Mouse (Mus musculus) spleen, adult 2 months (tissue): ENCODE results near the gene Zfp568. TPM values are rescaled to one million over a fixed set of nuclear protein-coding genes. Genes with fewer than 3 reads are reported as not detected.

Experiments used
- DNase-seq, 2 experiments: peaks; one replicate each; pipeline versions ENCODE4 v3.0.0 to v3.0.0-alpha.2; 2012 to 2021; ENCODE audit warnings: low spot score in 2 of 2, low read depth in 1 of 2
- H3K27ac ChIP-seq: fragments of 200-500 bp; 2 replicates; pipeline ENCODE4 v1.5.1; 2012; ENCODE audit warnings: low read length, inconsistent platforms; ENCODE audit not compliant: insufficient read depth
- H3K27me3 ChIP-seq: fragments of 200-500 bp; 2 replicates; pipeline ENCODE4 v1.6.1; 2012; ENCODE audit warnings: mild to moderate bottlenecking, moderate library complexity, low read length, inconsistent platforms; ENCODE audit not compliant: control insufficient read depth, insufficient read depth
- H3K36me3 ChIP-seq: fragments of 200-500 bp; 2 replicates; pipeline ENCODE4 v1.6.1; 2012; ENCODE audit warnings: mild to moderate bottlenecking, low read length, inconsistent platforms; ENCODE audit not compliant: control insufficient read depth, insufficient read depth
- H3K4me1 ChIP-seq: fragments of 200-500 bp; 2 replicates; pipeline ENCODE4 v1.6.1; 2011; ENCODE audit warnings: inconsistent platforms; ENCODE audit not compliant: control insufficient read depth, insufficient read depth, insufficient read length
- H3K4me3 ChIP-seq: fragments of 200-500 bp; 2 replicates; pipeline ENCODE4 v1.5.1; 2011; ENCODE audit warnings: mild to moderate bottlenecking, inconsistent platforms; ENCODE audit not compliant: insufficient read depth, insufficient read length; ENCODE audit errors: extremely low read depth
- CTCF ChIP-seq: fragments of 200-500 bp; IDR thresholded peaks from 2 replicates; pipeline ENCODE4 v1.5.1; 2011; ENCODE audit warnings: mild to moderate bottlenecking, inconsistent platforms; ENCODE audit not compliant: insufficient read depth, insufficient read length, insufficient replicate concordance; ENCODE audit errors: extremely low read depth
- POLR2A ChIP-seq: fragments of 200-500 bp; IDR thresholded peaks from 2 replicates; pipeline ENCODE4 v1.6.1; 2011; ENCODE audit warnings: low read depth, low read length, inconsistent platforms
- WGBS: fragments of 180-500 bp; shearing (Covaris S2); methylation state at CpG from one replicate; pipeline ENCODE4 v1.1.7; 2018; 5-methylcytosine and 5-hydroxymethylcytosine counted together
- polyA plus RNA-seq: library from polyadenylated mRNA; depleted of rRNA; stranded (reverse); fragments of >200 nt; gene quantifications from 2 replicates; pipeline ENCODE4 v1.2.3, GENCODE M21; 2012

The Zfp568 gene
- polyA plus RNA-seq, 1 experiment: 3.0 TPM

DNA sequence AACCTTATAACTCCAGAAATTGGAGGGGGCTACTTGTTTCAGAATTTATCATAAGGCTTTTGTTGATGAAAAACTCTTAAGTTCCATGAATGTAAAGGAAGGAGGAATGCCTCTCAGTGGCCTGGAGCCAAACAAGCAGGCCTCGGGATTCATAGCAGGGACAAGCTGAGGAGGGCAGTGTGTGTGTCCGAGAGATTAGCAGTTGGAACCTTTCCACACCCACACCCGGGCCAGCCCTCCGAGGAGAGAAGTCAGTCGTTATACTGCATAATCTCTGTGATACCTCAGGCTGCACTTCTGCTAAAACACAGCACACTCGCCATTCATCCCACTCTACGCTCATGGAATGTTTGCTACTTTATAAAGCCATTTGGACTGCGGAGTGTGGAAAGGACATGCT lies 40.0 kb downstream of the Zfp568 start:
- H3K27me3 ChIP-seq: no peaks in the 10 kb centered on the region
- peaks cover 18% of the 10 kb centered on the region for H3K36me3 ChIP-seq
- H3K27ac ChIP-seq: no peak overlapping the region
- 82% methylated on average over 8 of the region's 8 CpGs for WGBS
- no peak overlapping the region for H3K4me3 ChIP-seq
- DNase-seq: no peak
- H3K4me1 ChIP-seq: no peaks in the 10 kb centered on the region
- no peak for TF ChIP-seq CTCF
- TF ChIP-seq POLR2A: no peak

DNA sequence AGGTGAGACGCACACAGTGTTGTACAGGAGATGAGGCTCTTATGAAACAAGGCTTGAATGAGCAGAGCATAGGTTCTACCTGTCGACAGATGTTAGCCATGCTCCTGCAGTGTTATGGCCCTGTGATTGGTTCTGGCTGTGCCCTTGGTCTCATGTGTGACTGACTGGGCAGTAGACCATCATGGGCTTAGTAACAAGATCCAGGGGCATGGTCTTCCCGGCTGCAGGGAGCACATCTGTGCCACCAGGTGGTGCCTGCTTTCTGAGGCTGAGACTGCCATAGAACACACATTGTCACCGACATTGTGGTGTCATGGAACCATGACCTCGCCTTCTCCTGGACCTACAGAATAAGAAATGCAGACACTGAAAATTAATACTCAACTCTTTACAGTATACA lies 41.6 kb downstream of the Zfp568 start:
- 86% methylated on average over 5 of the region's 5 CpGs for WGBS
- Histone ChIP-seq H3K4me3 (no peak overlapping the region), H3K27me3 (no peaks in the 10 kb centered on the region), H3K36me3 (peaks cover 15% of the 10 kb centered on the region), H3K4me1 (no peaks in the 10 kb centered on the region), H3K27ac (no peak overlapping the region)
- no peak for DNase-seq
- no peak for TF ChIP-seq POLR2A
- TF ChIP-seq CTCF: 0 out of 2 replicates have a peak, but pooled peaks have one; percentile 5

DNA sequence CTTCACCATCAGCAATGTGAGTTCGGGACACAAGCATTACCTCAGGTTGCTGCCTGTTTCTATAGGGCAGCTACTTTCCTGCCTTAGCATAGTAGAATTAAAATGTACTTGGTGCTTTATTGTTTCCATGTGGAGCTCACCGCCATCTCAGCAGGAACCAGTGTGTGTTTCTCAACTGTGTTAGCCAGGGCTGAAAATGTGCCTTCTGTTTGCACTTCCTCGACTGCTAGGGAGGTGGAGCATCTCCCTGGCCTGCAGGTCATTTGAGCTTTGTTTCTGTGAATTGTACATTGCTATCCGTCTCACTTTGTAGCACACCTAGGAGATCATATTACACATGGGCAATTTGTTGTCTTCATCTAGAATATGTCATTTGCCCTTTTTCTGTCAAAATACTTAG lies 43.6 kb downstream of the Zfp568 start:
- Histone ChIP-seq H3K27me3 (no peaks in the 10 kb centered on the region), H3K27ac (no peak overlapping the region), H3K4me1 (no peaks in the 10 kb centered on the region), H3K4me3 (no peak overlapping the region), H3K36me3 (peaks cover 11% of the 10 kb centered on the region)
- no peak for DNase-seq
- 84% methylated on average over 4 of the region's 4 CpGs for WGBS
- no peak for TF ChIP-seq CTCF
- no peak for TF ChIP-seq POLR2A

DNA sequence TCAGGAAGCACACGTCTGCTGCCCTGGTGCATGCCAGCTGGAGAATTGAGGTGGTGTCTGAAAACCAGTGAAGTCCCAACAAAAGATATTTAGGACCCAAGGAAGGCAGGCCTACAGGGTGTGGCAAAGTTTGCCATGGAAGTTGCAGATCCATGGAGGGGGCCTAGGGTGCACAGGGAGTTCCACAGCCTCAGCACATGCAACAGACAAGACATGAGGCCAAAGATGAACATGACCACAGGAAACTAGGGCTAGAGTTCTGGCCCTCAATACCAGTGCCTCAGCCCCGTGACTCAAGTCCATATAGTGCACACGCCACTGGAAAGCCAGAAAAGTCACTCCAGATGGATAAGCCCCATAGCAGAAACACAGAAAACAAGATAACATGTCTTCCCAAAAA lies 44.8 kb downstream of the Zfp568 start:
- Histone ChIP-seq H3K36me3 (no peaks in the 10 kb centered on the region; the same call in 1 of the 2 replicates), H3K27me3 (no peaks in the 10 kb centered on the region), H3K27ac (no peak overlapping the region), H3K4me1 (no peaks in the 10 kb centered on the region), H3K4me3 (no peak overlapping the region)
- TF ChIP-seq CTCF (no peak), POLR2A (no peak)
- WGBS: 96% methylated on average over 3 of the region's 3 CpGs
- no peak for DNase-seq

DNA sequence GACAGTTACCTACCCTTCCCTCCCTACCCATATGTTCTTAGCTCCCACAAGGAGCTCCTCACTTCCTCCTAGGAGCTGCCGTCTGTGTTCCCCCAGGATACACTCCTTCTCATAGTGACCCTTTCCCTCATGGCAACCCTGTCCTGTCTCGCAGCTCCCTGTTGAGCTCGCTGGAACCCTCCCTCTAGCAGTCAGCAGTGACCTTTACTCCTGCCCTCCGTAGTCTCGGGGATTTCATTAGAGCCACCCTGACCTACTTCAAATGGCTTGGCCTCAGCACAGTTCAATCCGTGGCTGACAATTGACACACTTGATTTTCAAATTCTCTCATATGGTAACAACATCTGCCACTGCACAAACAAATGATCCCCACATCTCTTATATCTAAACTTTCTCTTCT lies 46.9 kb downstream of the Zfp568 start:
- DNase-seq: no peak
- 64% methylated on average over 6 of the region's 6 CpGs for WGBS

DNA sequence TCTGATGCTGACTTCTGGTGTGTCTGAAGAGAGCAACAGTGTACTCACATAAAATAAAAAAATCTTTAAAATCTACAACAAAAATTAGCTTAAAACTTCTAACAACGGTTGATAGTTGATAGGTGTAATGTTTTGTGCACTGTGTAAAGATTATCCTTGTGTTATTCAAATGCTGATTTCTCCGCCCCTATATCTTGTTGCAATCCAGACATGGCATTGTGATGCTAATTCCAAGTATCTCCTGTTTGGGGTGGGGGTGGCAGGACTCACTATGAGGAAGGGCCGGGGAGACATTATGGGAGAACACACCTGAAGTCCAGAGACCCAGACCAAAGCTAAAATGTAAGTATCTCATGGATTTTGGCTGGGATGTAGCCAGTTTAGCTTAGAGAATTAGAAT lies 47.6 kb downstream of the Zfp568 start:
- no peak for DNase-seq
- Histone ChIP-seq H3K4me3 (no peak overlapping the region), H3K4me1 (no peaks in the 10 kb centered on the region), H3K27me3 (no peaks in the 10 kb centered on the region), H3K27ac (no peak overlapping the region), H3K36me3 (no peaks in the 10 kb centered on the region)
- TF ChIP-seq CTCF (no peak), POLR2A (no peak)
- 85% methylated on average over 3 of the region's 3 CpGs for WGBS

More for the DNA sequence above, 46.9 kb downstream of the Zfp568 start:
- no peak overlapping the region for H3K4me3 ChIP-seq
- H3K36me3 ChIP-seq: no peaks in the 10 kb centered on the region
- H3K4me1 ChIP-seq: no peaks in the 10 kb centered on the region
- H3K27ac ChIP-seq: no peak overlapping the region
- H3K27me3 ChIP-seq: no peaks in the 10 kb centered on the region
- TF ChIP-seq CTCF (no peak), POLR2A (no peak)

DNA sequence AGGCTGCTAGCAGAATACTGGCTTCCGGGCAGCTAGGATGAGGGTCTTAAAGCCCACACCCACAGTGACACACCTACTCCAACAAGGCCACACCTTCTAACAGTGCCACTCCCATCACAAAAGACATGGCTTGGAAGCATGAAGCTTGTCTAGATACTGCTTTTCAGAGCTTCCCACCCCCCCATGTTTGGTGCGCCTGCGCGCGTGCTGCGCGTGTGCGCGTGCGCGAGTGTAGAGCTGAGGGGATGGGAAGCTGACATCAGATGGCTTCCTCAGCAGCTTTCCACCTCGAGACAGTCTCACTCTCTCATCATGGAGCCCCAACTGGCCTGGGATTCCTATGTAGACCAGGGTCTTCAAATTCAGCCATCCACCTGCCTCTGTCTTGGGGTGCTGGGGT lies 50.6 kb downstream of the Zfp568 start:
- Histone ChIP-seq H3K27me3 (no peaks in the 10 kb centered on the region), H3K4me1 (no peaks in the 10 kb centered on the region), H3K27ac (no peak overlapping the region), H3K36me3 (peaks cover 6% of the 10 kb centered on the region), H3K4me3 (no peak overlapping the region)
- TF ChIP-seq POLR2A (no peak), CTCF (no peak)
- no peak for DNase-seq
- 94% methylated on average over 12 of the region's 12 CpGs for WGBS

DNA sequence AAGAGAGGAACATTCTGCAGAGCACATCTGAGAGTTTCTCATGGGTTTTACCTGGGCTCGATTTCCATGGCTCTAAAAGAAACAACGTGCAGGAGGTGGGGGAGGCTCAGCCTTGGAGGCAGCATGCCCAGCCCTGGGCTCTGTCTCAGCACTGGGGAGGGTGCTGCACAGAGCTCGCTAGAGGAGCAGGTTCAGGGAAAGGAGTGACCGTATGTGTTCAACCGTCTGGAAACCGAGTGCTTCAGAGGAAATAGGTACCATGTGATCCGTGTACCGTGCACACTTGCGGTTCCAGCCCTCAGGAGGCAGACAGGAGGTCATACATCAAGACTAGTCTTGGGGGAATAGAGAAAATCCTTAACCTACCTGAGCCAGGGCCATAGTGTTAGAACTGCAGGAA lies 60.6 kb downstream of the Zfp568 start:
- TF ChIP-seq CTCF (no peak), POLR2A (no peak)
- Histone ChIP-seq H3K4me1 (peaks cover 5% of the 10 kb centered on the region; the same call in 1 of the 2 replicates), H3K27ac (no peak overlapping the region), H3K4me3 (no peak overlapping the region), H3K27me3 (no peaks in the 10 kb centered on the region), H3K36me3 (no peaks in the 10 kb centered on the region)
- DNase-seq: no peak
- WGBS: 44% methylated on average over 9 of the region's 9 CpGs
